Mouse (Mus musculus) gastrocnemius, postnatal 36 days (tissue): ENCODE data around the gene Ror1. TPM values are rescaled to one million over a fixed set of nuclear protein-coding genes. Genes with fewer than 3 reads are reported as not detected.

ENCODE experiments used
- DNase-seq, 2 experiments: peaks; one replicate each; pipeline ENCODE4 v3.0.0; 2022
- intact Hi-C: fragments of 180-260 bp; cut with DNase I; formaldehyde crosslinking; loops from one replicate; pipeline ENCODE4 v1.15.1; 2025
- total RNA-seq, 2 experiments: library from RNA; stranded (reverse); gene quantifications; 2 replicates each; pipeline ENCODE4 v1.2.3; 2021

The Ror1 gene
- total RNA-seq, 2 experiments from 2014 or later = 1.2 to 1.7 TPM

GRCm38 (mm10) chr4:100422756-100423155, 327.2 kb downstream of the Ror1 start:
- DNase-seq = no peak

GRCm38 (mm10) chr4:100426101-100426500, 330.5 kb downstream of the Ror1 start:
- intact Hi-C loops = no loop called here
- no peak for DNase-seq

More at GRCm38 (mm10) chr4:100422756-100423155, 327.2 kb downstream of the Ror1 start:
- intact Hi-C loops = no loop called here

GRCm38 (mm10) chr4:100429371-100429900, 333.8 kb downstream of the Ror1 start:
- intact Hi-C loops = no loop called here
- DNase-seq = peak in 1 of 2 experiments; percentile 23

GRCm38 (mm10) chr4:100435281-100436168, 339.9 kb downstream of the Ror1 start:
- DNase-seq = no peak
- intact Hi-C loops = no loop called here

GRCm38 (mm10) chr4:100436169-100436547, 340.6 kb downstream of the Ror1 start:
- intact Hi-C loops = no loop called here
- DNase-seq = no peak

- DNase-seq = no peak
- intact Hi-C loops = no loop called here
These were observed 351.3 kb downstream of the Ror1 start for GRCm38 (mm10) chr4:100446897-100447296.

GRCm38 (mm10) chr4:100462493-100463120, 367.0 kb downstream of the Ror1 start:
- peak; percentile 14 to 18 for DNase-seq
- intact Hi-C loops = no loop called here

- intact Hi-C loops = no loop called here
- no peak for DNase-seq
These were observed 383.2 kb downstream of the Ror1 start, which contains the start of gene Ube2u for GRCm38 (mm10) chr4:100478592-100479321. Gene Ube2u, plus strand, starts transcription at chr4:100478849.

- intact Hi-C loops = no loop called here
These were observed 392.9 kb downstream of the Ror1 start for GRCm38 (mm10) chr4:100488447-100488846.

More at GRCm38 (mm10) chr4:100488447-100488846, 392.9 kb downstream of the Ror1 start:
- DNase-seq = no peak

Other genes starting within 250 kb of the Ror1 start
- gene Pgm1, start 166.4 kb upstream of the Ror1 start, total RNA-seq = 1,000 to 10,000 TPM; 1,192 to 1,262 TPM
- 1 to 10 TPM; 4.7 to 5.6 TPM for gene Itgb3bp, start 166.0 kb upstream of the Ror1 start, total RNA-seq